Mouse (Mus musculus): ENCODE results near the gene Pspn.

Pspn gene

GRCm38 (mm10) chr17:56958667-56959066 lies 41.2 kb downstream of the Pspn start:
- DNase-seq = no peak

- DNase-seq = no peak
Observed at GRCm38 (mm10) chr17:56957763-56958429, 41.9 kb downstream of the Pspn start.

GRCm38 (mm10) chr17:56954871-56955270 lies 44.9 kb downstream of the Pspn start:
- DNase-seq = no peak

GRCm38 (mm10) chr17:56952639-56953038 lies 47.2 kb downstream of the Pspn start:
- DNase-seq = no peak

- peak; percentile 74 for DNase-seq
Observed at GRCm38 (mm10) chr17:56950915-56951314, 48.9 kb downstream of the Pspn start.
